Mouse (Mus musculus): ENCODE results near the gene Gm17581.
"Not testable (repeated sequence)": the region's sequence is repeated elsewhere in the genome, so short reads cannot be mapped to it uniquely, and the experiment has no call there.

Gm17581 gene

DNA sequence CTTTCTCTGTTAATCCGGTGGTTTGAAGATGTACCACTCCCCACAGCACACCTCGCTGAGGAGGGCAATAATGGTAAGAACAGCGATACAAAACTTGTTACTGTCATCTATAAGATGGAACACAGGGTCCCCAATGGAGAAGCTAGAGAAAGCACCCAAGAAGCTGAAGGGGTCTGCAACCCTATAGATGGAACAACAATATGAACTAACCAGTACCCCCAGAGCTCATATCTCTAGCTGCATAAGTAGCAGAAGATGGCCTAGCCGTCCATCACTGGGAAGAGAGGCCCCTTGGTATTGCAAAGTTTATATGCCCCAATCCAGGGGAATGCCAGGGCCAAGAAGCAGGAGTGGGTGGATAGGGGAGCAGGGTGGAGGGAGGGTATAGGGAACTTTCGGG lies at the start of gene Gm17581:
Gene Gm17581 (minus strand): TSS at position 101 of the 400 bp plus-strand sequence.
- not testable (repeated sequence) for DNase-seq

DNA sequence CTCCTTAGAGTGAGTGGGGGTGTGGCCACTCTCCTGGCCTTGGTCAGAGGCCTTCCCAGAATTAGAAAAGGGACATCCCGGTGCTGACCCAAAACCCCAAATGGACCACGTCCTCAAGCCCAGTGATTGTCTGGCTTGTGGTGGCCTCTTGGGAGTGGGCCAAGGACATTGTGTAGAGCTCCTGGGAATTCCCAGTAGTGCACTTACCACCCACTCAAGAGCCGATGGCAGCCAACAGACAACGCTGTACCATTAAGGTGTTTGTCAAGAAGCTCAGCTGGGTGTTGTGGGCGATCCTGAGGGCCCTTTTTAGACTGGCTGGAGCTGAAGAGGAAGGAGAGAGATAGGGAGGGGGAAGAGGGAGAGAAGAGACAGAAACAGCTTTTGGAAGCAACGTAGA lies 48.9 kb upstream of the Gm17581 start:
- no peak for DNase-seq

DNA sequence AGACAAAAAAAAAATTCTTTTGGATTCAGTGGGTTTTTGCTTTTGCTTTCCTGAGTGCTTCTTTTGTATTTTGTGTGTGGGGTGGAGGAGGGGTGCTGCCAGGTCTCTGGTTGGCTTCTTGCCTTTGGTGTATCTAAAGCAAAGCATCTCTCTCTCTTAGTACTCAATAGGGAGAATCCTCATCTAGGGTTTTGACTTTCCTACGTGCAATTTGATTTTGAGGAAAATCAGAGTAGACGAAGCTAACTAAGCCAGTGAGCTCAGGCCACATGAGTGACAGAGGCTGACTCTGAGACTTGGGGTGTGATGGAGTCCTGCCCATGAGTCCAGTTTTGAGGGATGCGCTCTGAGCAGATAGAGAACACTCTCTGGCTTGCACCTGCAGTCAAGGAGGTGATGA lies 43.8 kb upstream of the Gm17581 start:
- DNase-seq: no peak

DNA sequence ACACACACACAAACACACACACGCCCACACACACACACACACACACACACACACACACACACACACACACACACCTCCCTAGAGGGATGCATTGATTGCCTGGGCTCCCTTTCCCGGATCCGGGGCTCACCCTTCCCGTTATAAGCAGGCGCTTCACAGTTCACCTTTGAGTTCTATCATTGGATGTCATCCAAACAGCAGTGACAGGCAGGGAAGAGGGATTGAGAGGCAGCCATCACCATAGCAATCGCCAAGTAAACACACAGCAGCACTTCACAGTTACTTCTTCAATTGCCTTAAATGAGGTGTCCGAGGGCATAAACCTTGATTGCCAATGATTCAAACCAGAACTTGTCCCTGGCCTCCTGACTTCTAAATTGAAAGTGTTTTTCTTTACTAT lies 43.4 kb upstream of the Gm17581 start:
- no peak for DNase-seq

DNA sequence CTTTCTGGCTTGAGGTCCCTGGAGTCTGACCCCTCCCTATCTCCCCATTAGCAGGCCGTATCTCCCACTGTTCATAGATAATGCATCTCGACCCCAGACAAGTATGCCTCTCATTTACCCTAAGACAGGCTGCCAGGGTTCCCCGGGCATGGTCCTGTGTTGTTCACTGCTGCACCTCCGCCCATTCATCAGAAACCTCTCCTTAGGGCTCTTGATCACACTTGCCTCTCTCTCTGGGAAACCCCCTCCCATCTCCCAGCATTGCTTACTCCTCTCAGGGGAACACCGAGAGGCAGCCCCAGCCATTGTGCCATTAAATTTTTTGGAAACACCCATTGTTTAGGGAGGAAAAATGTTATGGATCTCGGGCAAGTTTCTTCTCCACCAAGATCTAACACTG lies 42.3 kb upstream of the Gm17581 start:
- DNase-seq: no peak

DNA sequence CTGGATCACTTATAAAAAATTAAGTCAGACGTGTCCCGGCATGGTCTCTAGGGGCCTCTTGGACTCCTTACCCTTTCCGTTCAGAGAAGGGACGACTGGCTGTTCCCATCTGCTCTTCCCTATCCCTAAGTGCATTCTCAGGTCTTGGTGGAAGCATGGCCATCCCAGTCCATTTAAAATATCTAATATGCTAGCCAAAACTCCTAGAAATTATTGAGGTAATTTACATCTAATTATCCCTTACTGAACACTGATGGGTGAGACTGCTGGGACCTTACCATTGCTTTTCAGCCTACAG lies 42.0 kb upstream of the Gm17581 start:
- DNase-seq: no peak

DNA sequence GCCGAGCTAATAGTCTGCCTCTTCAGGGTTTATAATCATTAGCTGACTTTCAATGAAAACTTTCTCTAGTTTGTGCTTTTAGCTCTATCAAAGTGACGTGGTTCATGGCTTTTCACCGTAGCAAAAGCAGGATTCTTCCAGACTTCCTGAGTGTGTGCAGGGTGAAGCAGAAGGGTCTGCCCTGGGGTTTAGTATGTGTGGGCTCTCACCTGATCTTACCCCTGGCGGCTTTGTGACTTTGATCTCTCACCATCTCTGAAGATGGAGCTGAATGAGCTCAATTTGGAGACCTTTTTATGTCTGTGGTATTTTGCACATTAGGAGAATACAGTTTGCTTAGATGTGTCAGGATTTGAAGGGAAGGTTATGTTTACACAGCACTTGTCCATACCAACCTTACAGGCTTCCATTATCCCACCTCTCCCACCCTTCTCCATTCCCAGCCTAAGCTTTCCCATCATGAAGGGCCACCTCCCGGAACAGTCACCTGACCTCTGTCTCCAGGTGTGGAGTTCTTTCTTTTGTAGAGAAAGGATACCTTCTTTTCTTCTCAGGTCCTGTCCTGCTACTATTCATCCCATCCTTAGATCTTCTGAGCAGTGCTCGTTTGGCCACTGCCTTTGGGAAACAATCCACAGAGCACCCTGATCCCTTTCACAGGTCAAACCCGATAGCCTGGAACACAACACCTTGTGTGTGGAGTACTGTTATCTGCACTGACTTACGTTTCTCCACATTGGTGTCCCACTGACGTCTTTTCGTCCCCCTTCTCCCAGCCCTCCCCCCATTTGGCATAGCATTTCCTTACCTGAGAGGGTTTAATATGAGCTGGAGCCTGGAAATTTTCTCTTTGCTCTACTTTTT lies 41.4 kb upstream of the Gm17581 start:
- DNase-seq: no peak

DNA sequence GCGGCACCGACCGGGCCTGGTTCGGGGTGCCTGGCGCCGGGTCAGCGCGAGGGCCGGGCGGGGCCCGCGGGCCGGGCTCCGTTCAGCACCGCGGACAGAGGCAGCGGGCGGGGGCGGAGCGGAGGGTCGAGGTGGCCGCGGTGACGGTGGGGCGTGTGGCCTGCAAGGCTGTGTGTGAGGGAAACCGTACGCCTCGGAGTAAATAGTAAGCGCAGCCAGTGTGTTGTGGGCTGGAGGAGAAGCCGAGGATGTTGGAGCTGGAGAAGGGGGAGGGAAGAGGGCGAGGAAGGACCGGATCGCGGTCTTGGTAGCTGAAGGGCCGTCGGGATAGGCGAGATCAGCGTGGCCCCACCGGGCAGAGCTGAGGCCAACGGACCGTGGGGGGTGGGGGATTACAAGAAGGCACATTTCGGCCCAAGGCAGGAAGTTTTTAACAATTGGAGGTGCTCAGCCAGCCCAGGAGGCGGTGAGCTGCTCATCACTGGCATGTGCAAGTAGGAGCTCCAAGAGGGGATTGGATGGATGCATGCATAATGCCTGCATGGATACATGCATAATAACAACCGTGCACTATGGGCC lies 40.1 kb upstream of the Gm17581 start:
- DNase-seq: peak; percentile 25

DNA sequence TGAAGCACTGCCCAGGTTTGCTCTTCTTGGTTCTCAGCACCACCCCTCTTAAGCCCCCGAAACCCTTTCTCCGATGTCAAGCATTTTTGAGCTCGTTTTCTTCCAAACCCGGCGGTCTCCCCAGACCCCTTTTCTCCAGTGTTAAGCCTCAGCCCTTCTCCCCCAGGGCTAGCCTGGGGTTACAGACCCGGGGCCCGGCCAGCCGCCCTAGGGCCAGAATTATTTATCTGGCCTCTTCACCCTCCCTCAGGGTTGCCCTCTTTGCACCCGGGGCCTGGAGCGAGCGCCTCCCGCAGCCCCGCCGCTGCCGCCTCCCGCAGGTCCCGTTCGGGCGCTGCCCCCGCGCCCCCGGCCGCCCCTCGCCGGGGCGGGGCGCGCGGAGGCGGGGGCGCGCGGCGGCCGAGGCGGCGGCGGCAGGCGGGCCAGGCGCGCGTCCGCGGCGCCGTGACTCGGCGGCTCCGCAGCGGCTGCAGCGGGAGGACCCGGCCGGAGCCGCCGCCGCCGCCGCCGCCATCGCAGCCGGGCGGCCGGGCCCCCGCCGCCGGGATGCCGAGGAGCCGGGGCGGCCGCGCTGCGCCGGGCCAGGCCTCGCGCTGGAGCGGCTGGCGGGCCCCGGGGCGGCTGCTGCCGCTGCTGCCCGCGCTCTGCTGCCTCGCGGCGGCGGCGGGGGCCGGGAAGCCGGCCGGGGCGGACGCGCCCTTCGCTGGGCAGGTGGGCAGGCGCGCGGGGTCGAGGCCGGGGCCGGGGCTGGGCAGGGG lies 39.4 kb upstream of the Gm17581 start, which contains the start of gene Mmp24:
Gene Mmp24 (plus strand): TSS at position 416 of the 758 bp plus-strand sequence.
- no peak for DNase-seq

DNA sequence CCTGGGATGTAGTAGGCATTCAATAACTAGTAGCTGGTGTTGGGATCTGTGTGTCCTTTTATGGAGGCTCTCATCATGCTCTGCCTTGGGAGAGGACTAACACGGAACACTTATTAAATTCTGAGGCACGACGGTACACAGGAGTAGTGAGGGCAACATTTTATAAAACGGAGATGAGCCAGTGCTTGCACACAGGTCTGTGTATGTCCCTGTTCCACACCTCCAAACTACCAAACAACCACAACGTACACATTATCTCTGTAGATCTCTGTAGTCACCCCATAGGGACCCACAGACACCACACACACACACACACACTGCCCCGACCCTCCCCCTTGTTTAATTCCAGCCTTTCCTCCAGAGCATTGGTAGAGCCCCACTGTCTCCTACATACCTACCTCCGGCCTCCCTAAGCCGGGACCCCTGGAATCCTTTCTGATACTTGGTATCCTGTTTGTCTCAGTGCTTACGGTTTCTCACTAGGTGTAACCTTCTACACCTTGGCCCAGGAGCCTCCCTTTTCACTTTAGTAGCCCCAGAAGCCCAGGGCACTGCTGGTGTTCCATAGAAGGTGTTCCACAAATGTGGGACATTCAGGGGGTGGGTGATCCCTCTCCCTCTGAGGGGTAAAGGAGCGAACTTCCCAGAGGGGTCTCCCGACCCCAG lies 38.7 kb upstream of the Gm17581 start:
- no peak for DNase-seq

DNA sequence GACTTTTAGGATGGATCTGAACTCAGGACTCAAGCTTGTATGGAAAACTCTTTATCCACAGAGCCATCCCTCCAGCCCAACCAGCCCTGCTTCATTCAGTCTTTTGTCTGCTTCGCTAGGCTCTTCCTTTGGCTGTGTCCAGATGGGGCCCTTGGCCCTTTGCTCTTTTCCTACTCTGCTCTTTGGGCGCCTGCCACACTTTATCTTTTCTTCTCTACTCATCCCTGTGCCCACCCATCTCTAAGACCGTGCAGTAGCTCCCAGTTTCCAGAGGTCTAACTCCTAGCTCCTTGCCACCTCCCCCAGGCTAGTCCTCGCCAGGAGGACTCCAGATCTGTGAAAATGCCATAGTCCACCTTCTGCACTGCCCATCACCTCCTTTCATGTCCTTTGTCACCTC lies 38.0 kb upstream of the Gm17581 start:
- no peak for DNase-seq

DNA sequence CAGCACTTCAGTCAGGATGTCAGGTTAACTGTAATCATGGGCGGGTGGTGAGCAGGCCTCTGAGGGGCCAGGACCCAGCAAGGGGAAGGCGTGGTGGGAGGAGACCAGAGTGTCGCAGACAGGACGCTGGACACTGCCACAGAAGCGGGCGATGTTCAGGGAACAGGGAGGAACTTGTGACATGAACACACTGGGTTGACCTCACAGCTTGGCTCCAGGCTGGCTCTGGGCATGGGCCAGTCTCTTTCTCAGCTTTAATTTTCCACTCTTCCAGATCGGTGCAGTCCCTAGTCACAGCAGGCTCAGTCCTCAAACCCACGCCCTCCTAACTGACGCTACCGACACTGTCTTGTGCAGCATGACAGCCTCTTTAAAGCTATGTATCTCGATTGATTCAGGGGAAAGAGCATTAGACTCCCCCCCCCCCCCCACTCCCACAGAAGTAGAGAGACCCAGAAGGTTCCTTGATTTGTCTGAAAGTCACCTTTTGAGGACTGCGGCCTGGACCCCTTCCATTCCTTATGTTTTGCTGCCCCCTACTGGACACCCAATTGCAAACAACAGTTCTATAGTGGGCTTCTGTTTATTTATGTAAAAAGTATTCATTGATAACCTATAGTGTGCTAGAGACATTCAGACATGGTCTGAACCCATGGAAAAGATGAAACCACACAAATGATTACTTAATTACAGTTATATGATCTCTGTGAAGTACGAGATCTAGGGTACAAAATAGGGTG lies 29.2 kb upstream of the Gm17581 start:
- DNase-seq: no peak

DNA sequence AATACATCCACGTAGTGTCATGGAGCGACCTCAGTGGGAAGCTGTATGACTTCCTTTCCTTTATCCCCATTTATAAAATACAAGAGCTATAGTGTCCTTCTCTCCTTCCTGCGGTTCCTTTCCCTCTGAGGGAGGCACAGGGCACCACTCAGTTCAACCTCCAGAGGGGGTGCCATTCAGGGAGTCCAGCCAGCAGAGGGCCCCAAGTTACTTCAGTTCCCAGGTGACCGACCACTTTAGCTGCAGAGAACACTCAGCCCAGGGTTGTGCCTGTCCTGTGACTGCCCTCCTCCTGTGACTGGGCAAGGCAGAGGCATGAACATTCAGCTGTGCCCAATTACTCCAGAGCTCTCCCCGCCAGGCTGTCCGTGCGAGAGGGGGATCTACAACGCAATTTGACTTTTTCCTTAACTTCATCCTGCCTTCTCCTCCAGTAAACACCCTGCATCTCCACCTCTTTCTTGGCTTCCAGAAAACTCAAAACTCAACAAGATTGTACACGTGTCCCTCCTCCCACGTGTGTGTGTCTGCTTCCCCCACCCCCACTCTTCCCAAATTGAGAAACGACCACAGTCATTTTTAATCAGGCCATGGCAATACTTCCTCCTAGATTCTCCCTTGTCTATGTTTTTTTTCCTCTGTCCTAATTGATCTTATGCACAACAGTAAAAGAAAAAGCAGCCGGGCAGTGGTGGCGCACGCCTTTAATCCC lies 21.3 kb upstream of the Gm17581 start:
- DNase-seq: no peak

DNA sequence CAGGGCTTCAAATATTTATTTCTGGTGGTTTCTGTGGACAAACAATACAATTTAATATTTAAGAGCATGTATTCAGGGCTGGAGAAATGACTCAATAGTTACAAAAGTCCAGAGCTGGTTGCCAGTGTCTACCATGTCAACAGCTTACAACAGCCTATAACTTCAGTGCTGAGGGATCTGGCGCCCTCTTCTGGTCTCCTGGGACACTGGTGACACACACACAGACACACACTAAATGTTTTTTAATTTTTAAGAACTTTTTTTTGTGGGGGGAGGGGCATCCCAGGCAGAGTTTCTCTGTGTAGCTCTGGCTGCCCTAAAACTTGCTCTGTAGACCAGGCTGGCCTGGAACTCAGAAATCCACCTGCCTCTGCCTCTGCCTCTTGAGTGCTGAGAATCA lies 20.1 kb upstream of the Gm17581 start:
- no peak for DNase-seq

DNA sequence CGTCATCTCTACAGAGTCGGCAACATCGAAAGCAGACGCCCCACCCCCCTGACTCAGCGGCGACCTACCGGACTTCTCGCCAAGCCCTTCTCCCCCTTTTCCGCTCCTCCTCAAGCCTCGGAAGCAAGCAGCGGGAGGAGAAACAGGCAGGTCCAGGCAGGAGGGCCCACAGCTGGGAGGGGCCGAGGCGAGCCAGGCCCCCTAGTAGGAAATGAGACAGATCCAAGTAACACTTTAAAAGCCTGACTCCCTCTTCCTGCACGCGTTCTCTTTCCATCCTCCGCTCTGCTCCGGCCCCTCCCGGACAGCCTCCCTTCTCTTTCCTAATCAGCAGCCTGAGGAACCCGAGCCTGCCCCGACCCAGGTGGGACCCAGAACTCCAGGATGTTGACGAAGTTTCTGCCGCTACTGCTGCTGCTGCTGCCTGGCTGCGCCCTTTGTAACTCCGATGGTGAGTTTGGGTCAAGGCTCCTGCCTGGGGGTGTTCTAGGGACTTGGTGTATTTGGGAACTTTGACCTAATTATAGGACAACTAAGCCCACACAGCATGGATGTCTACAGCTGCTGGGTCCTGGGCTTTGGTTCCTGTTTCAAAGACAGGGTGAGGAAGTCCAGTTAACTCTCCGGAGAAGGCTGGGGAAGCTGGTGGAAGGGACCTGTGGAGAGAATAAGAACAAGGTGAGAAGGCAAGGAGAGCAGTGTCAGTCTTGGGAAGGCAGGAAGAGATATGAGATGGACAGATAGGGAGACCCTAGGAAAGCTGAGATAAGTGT lies 15.5 kb upstream of the Gm17581 start, which contains the start of gene Procr:
Gene Procr (plus strand): TSS at position 104 of the 773 bp plus-strand sequence.
- DNase-seq: no peak

DNA sequence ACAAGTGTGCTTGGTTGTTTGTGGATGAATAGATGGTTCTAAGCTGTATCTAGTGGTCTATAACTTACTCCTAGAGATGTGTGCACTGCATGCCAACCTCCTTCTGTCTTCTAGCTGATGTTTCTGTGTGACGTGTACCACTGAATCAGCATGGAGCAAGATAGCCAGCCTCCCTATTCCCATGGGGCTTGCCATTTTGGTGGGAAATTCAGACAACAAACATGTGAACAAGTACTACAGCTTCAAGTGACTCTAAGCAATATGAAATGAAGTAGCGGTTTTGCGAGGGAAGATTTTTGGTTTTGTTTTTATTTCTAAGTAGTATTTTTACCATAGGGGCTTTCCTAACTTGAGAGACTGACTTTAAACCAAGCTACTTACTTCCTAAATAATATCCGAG lies 13.7 kb upstream of the Gm17581 start:
- DNase-seq: no peak

DNA sequence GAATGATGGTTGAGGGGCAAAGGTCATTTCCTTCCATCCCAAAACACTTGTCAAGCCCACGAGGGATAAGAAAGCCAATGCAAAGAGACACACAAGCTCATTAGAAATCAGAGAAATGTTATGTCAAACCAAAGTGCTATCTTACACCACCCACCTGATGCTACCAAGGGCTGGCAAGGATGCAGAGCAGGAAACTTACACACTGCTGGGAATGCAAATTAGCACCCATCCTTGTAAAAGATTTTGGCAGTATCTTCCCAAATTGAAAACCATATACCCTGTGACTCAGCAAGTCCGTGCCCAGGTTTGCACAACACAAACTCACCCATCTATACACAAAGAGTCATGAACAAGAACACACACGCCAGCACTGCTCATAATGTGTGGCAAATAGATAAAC lies 9.8 kb upstream of the Gm17581 start:
- no peak for DNase-seq

DNA sequence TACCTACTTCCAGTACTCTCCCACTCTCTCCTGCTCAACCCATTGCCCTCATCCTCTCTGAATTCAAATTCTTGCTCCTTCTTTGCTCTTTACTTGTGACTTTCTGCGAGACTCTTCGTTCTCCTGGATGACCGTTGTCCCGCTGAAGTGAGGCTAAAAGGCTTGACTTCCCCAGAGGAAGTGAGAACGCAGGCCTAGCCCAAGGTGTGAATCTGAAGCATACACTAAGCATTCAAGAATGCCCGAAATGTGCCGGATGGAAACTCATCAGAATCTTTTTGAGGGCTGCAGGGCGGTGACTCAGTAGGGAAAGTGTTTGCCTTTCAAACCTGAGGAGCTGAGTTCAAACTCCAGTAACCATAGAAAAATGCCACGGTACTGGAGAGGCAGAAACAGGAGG lies 7.7 kb upstream of the Gm17581 start:
- DNase-seq: no peak

DNA sequence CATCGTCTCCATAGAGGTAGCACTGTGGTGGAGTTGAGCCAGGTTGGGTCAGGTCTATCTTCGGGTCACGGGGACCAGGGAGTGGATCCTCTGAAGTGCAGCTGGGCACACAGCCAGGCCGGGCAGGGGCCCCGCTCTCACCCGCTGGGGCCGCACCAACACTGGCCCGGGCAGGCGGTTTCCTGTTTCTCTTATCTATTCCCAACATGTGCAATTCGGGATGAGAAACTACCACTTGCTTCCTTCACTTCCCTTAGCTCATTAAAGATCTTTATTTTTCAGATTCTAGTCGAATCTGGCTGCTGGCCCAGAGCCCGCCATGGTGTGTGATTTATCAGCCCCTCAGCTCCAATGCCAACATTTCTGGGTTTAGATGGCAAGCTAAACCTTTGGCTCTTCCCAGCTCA lies 7.3 kb upstream of the Gm17581 start:
- no peak for DNase-seq

DNA sequence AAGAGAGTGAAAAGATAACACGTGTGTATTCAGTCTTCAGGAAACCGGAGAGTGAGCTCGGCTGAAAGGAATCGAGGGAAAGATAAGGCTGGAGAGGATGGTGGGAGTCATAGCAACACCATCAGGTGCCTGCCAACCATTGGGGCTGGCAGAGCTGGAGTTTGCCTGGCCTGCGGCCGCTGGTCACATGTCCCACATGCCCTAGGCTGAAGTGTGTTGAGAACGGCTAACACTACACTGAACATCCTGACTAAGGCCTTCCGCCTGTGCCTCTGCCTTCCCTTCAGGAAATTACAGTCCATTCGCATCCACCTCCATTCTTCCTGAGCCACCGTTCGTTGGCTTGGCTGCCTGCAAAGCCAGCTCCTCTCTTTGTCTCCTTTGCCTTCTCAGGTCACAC lies 6.5 kb upstream of the Gm17581 start:
- no peak for DNase-seq

DNA sequence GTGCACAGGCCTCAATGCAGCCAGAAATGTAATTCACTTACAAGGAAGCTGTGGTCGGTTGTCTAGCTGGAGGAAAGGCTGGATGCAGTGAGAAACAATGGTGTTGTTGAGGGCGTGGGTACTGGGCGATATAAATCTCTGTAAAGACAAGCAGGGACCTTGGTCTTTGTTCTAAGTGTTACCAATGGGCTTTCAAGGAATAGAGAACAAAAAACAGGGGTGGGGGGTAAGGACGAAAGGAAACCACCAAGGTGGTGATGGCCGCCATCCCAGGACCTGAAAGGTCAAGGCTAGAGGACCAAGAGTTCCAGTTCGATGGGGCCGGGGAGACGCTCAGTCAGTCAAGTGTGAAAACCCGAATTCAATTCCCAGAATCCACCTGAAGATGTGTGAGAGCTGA lies 2.1 kb upstream of the Gm17581 start:
- no peak for DNase-seq

All from layer of hippocampus, adult 9-11 months (tissue).